Mouse (Mus musculus) lung, adult 2 months (tissue): Measurements from ENCODE around the gene Zfp12. TPM values are rescaled to one million over a fixed set of nuclear protein-coding genes. Genes with fewer than 3 reads are reported as not detected.

Experiments
- DNase-seq: peaks from one replicate; pipeline ENCODE4 v3.0.0; 2022
- H3K4me1 ChIP-seq: fragments of 200-500 bp; 2 replicates; pipeline ENCODE4 v1.6.1; 2011; ENCODE audit warnings: low read length; ENCODE audit not compliant: control insufficient read depth, insufficient read depth
- H3K4me3 ChIP-seq: fragments of 200-500 bp; replicated peaks from 2 replicates; pipeline ENCODE3; 2011; ENCODE audit warnings: low read depth, mild to moderate bottlenecking, control low read depth, low read length; ENCODE audit errors: extremely low read depth
- CTCF ChIP-seq: fragments of 200-500 bp; IDR thresholded peaks from 2 replicates; pipeline ENCODE4 v1.5.1; 2011; ENCODE audit warnings: mild to moderate bottlenecking, low read length, control low read depth; ENCODE audit not compliant: insufficient read depth
- POLR2A ChIP-seq: fragments of 200-500 bp; IDR thresholded peaks from 2 replicates; pipeline ENCODE4 v1.6.1; 2011; ENCODE audit warnings: low read depth, mild to moderate bottlenecking, control low read depth, low read length, borderline replicate concordance; ENCODE audit errors: extremely low read depth
- WGBS: fragments of 180-500 bp; shearing (Covaris S2); methylation state at CpG from one replicate; pipeline ENCODE4 v1.1.7; 2018; 5-methylcytosine and 5-hydroxymethylcytosine counted together
- polyA plus RNA-seq: library from polyadenylated mRNA; depleted of rRNA; stranded (reverse); fragments of >200 nt; gene quantifications from 2 replicates; pipeline ENCODE4 v1.2.3, GENCODE M21; 2012; rRNA removed

Gene Zfp12
- polyA plus RNA-seq, 1 experiment = 12.0 TPM

DNA sequence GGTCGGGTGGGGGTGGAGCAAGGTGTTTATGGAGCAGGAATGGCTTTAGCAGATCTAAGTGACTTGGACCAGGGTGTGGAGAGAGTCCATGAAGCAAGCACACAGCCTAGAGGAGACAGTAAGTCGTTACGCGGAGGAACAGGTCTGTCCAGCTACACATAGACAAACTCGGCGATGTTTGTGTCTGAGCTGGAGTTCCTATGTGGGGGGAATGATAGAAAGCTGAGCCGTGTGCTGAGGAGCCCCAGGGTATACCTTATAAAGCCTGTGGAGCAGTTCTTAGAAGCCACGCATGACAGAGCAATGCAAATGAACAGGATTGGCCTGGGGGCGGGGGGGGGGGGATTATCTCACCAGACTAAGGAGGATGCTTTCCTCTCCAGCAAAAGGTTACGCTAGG is 44.3 kb downstream of the Zfp12 start:
- WGBS = 35% methylated on average over 10 of the region's 10 CpGs
- Histone ChIP-seq H3K4me1 (no peaks in the 10 kb centered on the region), H3K4me3 (no peak overlapping the region)
- DNase-seq = no peak
- TF ChIP-seq POLR2A = no peak
- TF ChIP-seq CTCF = no peak

DNA sequence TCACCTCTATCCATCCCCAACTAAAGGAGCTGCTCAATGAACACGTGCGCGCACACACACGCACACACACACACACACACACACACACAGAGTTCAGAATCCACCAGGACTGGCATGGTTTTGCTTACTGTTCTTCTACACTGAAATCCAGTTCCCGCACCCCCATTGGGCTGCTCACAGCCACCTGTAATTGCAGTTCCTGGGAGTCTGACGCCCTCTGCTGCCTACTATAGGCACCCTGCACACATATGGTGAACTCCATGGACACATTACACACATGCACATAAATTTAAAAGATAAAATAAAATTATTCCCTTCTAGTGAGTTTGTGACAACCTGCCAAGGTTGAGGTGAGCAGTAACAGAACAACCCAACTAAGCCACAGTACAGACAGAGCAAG is 49.8 kb downstream of the Zfp12 start:
- 46% methylated on average over 6 of the region's 6 CpGs for WGBS
- H3K4me3 ChIP-seq = no peak overlapping the region
- no peaks in the 10 kb centered on the region; the same call in 1 of the 2 replicates for H3K4me1 ChIP-seq
- TF ChIP-seq CTCF (peak; percentile 13; the same call in 1 of the 2 replicates), POLR2A (no peak)
- DNase-seq = no peak

DNA sequence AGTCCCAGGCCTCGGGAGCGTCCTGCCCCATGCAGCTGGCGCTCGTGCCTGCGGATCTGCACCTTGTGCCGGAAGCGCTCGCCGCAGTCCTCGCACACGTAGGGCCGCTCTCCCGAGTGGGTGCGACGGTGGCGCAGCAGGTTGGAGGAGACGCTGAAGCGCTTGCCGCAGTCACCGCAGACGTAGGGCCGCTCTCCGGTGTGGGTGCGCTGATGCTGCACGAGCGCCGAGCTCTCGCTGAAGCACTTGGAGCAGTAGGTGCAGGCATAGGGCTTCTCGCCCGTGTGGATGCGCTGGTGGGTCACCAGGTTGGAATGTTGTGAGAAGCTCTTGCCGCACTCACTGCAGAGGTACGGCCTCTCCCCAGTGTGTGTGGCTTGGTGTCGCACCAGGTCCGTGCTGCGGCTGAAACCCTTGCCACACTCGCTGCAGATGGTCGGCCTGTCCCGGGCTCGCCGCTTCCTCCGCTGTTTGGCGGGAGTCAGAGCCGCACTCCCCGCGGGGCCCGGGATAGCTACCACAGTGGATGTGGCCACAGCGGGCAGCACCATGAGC is 52.9 kb downstream of the Zfp12 start:
- no peak for DNase-seq
- 7% methylated on average over 48 of the region's 48 CpGs for WGBS
- TF ChIP-seq POLR2A = no peak
- no peak for TF ChIP-seq CTCF
- H3K4me1 ChIP-seq = no peaks in the 10 kb centered on the region; the same call in 1 of the 2 replicates
- H3K4me3 ChIP-seq = no peak overlapping the region

DNA sequence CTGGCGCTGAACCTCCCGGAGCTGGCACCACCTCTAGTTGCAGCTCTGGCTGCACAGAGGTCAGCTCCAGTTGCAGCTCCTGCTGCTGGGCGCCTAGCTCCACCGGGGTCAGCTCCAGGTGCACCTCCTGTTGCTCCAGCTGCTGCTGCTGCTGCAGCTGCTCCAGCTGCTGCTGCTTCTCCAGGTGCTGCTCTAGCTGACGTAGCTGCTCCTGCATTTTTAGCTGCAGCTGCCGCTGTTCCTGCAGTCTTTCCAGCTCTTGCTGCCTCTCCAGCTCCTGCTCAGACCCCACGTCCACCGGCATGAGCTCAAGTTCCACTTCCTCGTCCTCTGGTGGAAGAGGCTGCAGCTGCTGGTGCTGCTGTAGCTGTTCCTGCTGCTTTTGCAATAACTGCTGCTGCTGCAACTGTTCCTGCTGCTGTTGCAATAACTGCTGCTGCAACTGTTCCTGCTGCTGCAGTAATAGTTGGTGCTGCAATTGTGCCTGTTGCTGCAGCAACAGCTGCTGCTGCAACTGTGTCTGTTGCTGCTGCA is 53.5 kb downstream of the Zfp12 start:
- Histone ChIP-seq H3K4me1 (no peaks in the 10 kb centered on the region; the same call in 1 of the 2 replicates), H3K4me3 (no peak overlapping the region)
- DNase-seq = no peak
- no peak for TF ChIP-seq CTCF
- no peak for TF ChIP-seq POLR2A
- 20% methylated on average over 9 of the region's 9 CpGs for WGBS

DNA sequence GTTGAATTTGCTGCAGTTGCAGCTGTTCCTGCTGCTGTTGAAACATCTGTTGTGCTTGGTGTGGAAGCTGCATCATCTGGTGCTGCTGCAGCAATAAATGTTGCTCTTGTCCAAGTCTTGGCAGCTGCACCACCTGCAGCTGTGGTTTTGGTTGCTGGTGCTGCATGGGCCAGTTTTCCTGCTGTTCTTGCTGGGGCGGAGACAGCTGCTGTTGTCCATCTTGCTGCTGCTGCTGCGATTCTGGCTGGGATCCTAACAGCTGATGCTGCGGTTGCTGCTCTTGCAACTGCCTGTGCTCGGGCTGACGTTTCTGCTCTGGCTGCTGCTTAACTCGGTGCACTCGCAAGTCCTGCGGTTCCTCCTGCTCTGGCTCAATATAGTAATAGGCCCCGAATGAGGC is 54.3 kb downstream of the Zfp12 start:
- TF ChIP-seq CTCF (no peak), POLR2A (no peak)
- 71% methylated on average over 9 of the region's 9 CpGs for WGBS
- no peak for DNase-seq
- no peaks in the 10 kb centered on the region; the same call in 1 of the 2 replicates for H3K4me1 ChIP-seq
- no peak overlapping the region for H3K4me3 ChIP-seq

DNA sequence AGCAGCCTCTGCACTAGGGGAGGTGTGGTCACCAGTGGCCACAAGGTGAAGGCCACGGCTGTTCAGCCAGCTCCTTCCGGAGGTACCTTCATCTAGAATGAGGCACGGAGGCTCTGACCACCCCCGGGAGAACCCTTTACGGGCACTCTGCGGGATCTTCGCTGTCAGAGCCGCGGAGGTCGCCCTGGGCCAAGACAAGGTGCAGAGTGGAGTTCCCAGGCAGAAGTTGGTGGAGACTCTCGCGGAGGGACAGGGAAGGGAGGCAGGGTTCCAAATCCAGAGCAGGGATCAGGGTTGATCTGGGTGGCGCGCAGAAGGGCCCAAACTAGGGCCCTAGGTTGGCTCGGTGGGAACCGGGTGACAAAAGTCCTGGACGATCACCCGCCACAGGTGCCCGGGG is 57.9 kb downstream of the Zfp12 start:
- TF ChIP-seq POLR2A (no peak), CTCF (no peak)
- WGBS = 3% methylated on average over 19 of the region's 19 CpGs
- Histone ChIP-seq H3K4me1 (no peaks in the 10 kb centered on the region; the same call in 1 of the 2 replicates), H3K4me3 (no peak overlapping the region)
- no peak for DNase-seq

DNA sequence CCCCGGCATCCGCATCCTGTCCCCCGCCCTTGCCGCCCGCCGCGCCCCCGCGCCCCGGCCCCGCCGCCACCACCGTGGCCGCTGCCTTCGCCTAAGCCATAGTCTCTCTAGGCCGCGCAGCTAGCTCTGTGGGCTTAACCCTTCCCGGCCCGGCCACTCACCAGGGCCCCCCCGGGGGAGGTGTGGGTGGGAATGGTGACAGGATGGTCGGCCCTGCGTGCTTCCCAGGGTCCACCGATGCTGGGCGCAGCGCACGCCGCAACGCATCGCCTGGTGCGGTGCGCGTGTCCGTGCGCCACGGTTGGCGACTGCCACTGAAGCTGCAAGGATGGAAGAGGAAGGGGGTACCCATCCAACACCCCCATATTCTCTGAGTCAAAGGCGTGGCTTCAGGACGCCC is 58.4 kb downstream of the Zfp12 start, which contains the start of gene Zfp853:
Gene Zfp853, minus strand, starts transcription at position 220 of the 400 bp plus-strand sequence.
- H3K4me3 ChIP-seq = peak within 1 kb of the TSS; percentile 35
- WGBS = 3% methylated on average over 38 of the region's 38 CpGs
- DNase-seq = no peak
- no peak for TF ChIP-seq POLR2A
- no peak for TF ChIP-seq CTCF
- no peaks in the 10 kb centered on the region for H3K4me1 ChIP-seq

DNA sequence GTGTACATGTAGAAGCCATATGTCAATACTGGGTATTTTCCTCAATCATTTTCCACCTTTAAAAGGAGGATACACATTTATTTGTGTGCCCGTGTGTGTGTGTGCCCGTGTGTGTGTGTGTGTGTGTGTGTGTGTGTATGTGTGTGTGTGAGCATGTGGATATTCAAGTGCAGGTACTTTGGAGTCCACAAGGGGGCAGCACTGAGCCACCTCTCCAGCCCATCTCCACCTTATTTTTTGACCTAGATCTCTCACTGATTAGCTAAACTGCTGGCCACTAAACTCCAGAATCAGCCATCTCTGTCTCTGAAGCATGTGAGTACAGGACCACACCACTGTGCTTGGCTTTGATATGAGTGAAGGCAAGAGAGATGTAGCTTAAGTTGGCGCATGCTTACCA is 59.9 kb downstream of the Zfp12 start:
- no peak for DNase-seq
- TF ChIP-seq CTCF (peak; percentile 27; the same call in 1 of the 2 replicates), POLR2A (no peak)
- H3K4me3 ChIP-seq = no peak overlapping the region
- no peaks in the 10 kb centered on the region for H3K4me1 ChIP-seq
- 93% methylated on average over 3 of the region's 3 CpGs for WGBS

DNA sequence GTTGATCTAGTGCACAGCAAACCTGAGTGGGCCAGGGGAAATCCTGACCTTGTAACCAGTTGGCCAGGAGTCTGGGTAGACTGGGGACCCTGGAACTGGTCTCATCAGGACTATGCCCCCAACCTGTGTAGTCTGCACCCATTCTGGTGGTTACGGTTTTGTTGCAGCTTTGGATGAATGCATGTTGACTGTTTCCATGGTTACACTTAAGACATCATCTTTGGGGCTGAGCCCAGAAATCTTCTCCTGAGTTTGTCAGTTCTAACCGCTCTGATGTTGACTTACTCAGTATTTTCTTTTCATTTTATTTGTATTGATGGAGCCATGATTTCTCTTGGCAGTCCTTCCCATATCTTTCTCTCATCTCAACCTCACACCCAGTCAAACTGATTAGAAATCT is 60.4 kb downstream of the Zfp12 start:
- 77% methylated on average over 2 of the region's 2 CpGs for WGBS
- Histone ChIP-seq H3K4me1 (no peaks in the 10 kb centered on the region), H3K4me3 (no peak overlapping the region)
- DNase-seq = no peak
- TF ChIP-seq CTCF (no peak), POLR2A (no peak)

DNA sequence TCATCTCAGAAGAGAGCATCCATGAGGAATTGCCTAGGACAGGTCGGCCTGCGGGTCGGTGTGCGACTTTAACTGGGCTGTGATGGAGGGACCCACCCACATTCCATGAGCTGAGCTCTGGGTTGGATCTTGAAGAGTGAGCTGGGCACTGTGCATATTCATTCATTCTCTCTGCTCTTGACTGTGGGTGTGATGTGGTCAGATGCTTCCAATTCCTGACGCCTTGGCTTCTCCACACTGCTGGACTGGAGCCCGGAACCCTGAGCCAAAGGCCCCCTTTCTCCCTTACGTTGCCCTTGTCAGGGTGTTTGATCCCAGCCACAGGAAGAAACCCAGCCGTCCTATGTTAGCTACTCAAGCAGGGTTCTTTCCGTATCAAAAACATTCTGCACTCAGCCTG is 63.0 kb downstream of the Zfp12 start:
- no peak overlapping the region for H3K4me3 ChIP-seq
- 67% methylated on average over 9 of the region's 9 CpGs for WGBS
- TF ChIP-seq POLR2A (no peak), CTCF (no peak)
- H3K4me1 ChIP-seq = no peaks in the 10 kb centered on the region
- DNase-seq = no peak

DNA sequence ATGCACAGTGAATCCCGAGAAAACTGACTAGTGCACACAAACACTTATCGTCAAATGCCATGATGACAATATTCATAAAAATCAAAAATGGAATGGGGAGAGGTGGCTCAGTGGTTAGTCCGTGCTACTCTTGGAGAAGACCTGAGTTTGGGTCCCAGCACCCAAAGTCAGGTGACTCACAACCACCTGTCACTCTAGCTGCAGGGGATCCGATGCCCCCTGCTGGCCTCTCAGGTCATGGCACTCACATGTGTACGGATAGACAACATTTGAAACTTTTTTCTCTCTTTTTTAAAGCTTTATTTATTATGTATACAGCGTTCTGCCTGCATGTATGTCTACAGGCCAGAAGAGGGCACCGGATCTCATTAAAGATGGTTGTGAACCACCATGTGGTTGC is 63.4 kb downstream of the Zfp12 start:
- DNase-seq = no peak
- WGBS = 84% methylated on average over 7 of the region's 7 CpGs
- TF ChIP-seq POLR2A = no peak
- TF ChIP-seq CTCF = peak; percentile 36
- no peak overlapping the region for H3K4me3 ChIP-seq
- H3K4me1 ChIP-seq = no peaks in the 10 kb centered on the region

Other genes starting within 250 kb of the Zfp12 start
- gene Rnf216, start 122.2 kb upstream of the Zfp12 start, polyA plus RNA-seq = 27.7 and 29.8 TPM in 2 replicates
- not detected in 2 replicates for gene Olfr718-ps1, start 87.6 kb upstream of the Zfp12 start, polyA plus RNA-seq
- 3.2 and 4.8 TPM in 2 replicates for gene Rbak, start 54.4 kb upstream of the Zfp12 start, polyA plus RNA-seq
- not detected in 2 replicates for gene Spdye4b, start 54.1 kb upstream of the Zfp12 start, polyA plus RNA-seq
- not detected in 2 replicates for gene Spdye4a, start 8.3 kb upstream of the Zfp12 start, polyA plus RNA-seq
- 10.1 and 10.4 TPM in 2 replicates for gene Zfp316, start 34.9 kb downstream of the Zfp12 start, polyA plus RNA-seq
- gene Zfp853, start 58.5 kb downstream of the Zfp12 start, polyA plus RNA-seq = 1.4 and 1.5 TPM in 2 replicates
- gene E130309D02Rik, start 80.2 kb downstream of the Zfp12 start, polyA plus RNA-seq = 21.8 and 25.1 TPM in 2 replicates
- 76.0 and 98.1 TPM in 2 replicates for gene Zdhhc4, start 94.1 kb downstream of the Zfp12 start, polyA plus RNA-seq
- 0.02 and 0.09 TPM in 2 replicates for gene Grid2ip, start 122.2 kb downstream of the Zfp12 start, polyA plus RNA-seq
- 131 TPM in 2 replicates for gene Kdelr2, start 168.7 kb downstream of the Zfp12 start, polyA plus RNA-seq
- 16.5 and 18.1 TPM in 2 replicates for gene Daglb, start 229.4 kb downstream of the Zfp12 start, polyA plus RNA-seq